Mouse (Mus musculus): Measurements from ENCODE around the gene Zfp950. TPM values are rescaled to one million over a fixed set of nuclear protein-coding genes. Genes with fewer than 3 reads are reported as not detected.
A peak's percentile ranks its signal among the peaks of the same experiment; 100 is the strongest.

Zfp950 gene
- polyA plus RNA-seq, 2 experiments = 46.4 to 56.3 TPM

DNA sequence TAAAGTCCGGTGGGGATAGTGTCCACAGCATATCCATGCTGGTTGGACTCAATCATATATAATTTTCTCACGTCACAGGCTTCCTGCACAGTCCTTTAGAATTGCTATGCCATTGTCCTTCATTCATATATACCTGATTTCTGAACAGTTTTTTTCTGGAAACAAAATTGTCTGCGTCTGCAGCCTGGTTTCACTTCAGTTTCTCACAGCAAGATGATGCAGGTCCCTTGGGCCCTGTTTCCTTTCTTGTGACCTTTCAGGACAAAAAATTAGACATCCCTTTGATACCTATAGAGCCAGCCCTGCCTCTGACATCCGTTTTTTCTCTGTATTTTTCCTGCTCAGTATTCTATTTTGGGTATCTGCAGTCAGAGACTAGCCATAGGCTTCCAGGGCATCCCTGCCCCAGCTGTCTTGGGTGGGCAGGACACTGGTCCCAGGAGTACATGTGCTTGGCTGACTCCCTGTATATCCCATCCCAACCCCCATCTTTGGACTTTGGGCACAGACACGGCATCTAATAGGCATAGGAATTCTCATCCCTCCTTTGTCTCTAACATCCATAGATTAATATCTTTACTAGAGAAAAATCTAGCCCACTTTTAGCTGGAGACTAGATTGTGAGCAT is 83.7 kb downstream of the Zfp950 start:
- Histone ChIP-seq H3K36me3 (ENCODE audit: control insufficient read depth, insufficient read depth, low read length) (no peaks in the 10 kb centered on the region), H3K4me3 (replicated peaks; ENCODE audit: low read length) (no peak overlapping the region), H3K9ac (ENCODE audit: low read depth, low read length, severe bottlenecking) (no peak overlapping the region), H3K9me3 (ENCODE audit: control insufficient read depth, low read length) (no peaks in the 10 kb centered on the region), H3K27ac (replicated peaks; ENCODE audit: low read depth, low read length) (no peak overlapping the region), H3K4me1 (ENCODE audit: control insufficient read depth, insufficient read depth, low read length) (no peaks in the 10 kb centered on the region), H3K4me2 (replicated peaks; ENCODE audit: low read depth, low read length, severe bottlenecking) (no peak overlapping the region), H3K27me3 (ENCODE audit: control insufficient read depth, insufficient read depth, low read length) (no peaks in the 10 kb centered on the region)
- no peak for ATAC-seq (ENCODE audit: low FRiP score, low read depth)
- WGBS = 69% methylated on average over 5 of the region's 5 CpGs
- DNase-seq (ENCODE audit: low spot score) = no peak
- no peak for TF ChIP-seq POLR2A (IDR thresholded peaks at IDR 0.05; ENCODE audit: borderline replicate concordance, extremely low read depth, insufficient read depth, insufficient read length)

DNA sequence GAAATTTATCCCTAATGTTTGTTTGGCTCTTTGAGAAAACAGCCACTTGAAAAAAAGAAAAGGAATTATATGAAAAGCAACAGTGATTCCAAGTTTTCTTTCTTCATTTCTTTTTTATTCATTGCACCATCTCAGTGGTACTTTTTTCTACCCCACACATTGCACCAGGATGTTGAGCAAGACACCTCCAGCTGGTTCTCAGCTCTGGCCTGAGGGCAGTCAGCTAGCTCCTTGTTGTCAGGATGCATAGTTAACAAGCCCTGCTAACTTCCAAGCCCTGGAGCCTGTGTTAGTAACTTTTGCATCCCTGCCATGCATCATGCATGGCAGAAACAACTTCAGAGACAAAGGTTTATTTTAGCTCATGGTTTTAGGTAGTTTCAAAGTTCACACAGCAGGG is 87.9 kb downstream of the Zfp950 start:
- Histone ChIP-seq H3K4me2 (replicated peaks; ENCODE audit: low read depth, low read length, severe bottlenecking) (no peak overlapping the region), H3K27me3 (ENCODE audit: control insufficient read depth, insufficient read depth, low read length) (no peaks in the 10 kb centered on the region), H3K4me1 (ENCODE audit: control insufficient read depth, insufficient read depth, low read length) (peaks cover 7% of the 10 kb centered on the region; the same call in 1 of the 2 replicates), H3K4me3 (replicated peaks; ENCODE audit: low read length) (no peak overlapping the region), H3K9me3 (ENCODE audit: control insufficient read depth, low read length) (no peaks in the 10 kb centered on the region), H3K27ac (replicated peaks; ENCODE audit: low read depth, low read length) (no peak overlapping the region), H3K9ac (ENCODE audit: low read depth, low read length, severe bottlenecking) (no peak overlapping the region), H3K36me3 (ENCODE audit: control insufficient read depth, insufficient read depth, low read length) (no peaks in the 10 kb centered on the region)
- ATAC-seq (ENCODE audit: low FRiP score, low read depth) (no peak), DNase-seq (ENCODE audit: low spot score) (no peak)
- no peak for TF ChIP-seq POLR2A (IDR thresholded peaks at IDR 0.05; ENCODE audit: borderline replicate concordance, extremely low read depth, insufficient read depth, insufficient read length)

DNA sequence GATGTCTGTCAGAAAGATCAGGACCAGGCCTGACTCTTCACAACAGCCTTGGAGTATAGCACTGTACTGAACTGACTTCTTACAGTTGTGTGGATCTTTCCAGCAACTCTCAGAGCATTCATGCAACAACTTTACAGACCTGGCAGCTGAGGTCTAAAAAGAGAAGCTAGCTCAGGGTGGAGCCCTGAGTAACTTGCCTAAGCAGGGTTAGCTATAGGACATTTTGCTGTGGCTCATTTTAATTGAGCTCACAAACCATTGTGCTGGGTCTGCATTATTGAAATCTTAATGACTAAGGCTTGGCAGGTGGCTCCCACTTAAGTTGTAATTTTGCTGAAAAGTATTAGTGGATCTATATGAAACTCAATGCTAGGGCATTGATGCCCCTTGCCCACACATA is 88.6 kb downstream of the Zfp950 start:
- H3K4me3 ChIP-seq (replicated peaks; ENCODE audit: low read length) = no peak overlapping the region
- peaks cover 7% of the 10 kb centered on the region; the same call in 1 of the 2 replicates for H3K4me1 ChIP-seq (ENCODE audit: control insufficient read depth, insufficient read depth, low read length)
- ATAC-seq (ENCODE audit: low FRiP score, low read depth) (no peak), DNase-seq (ENCODE audit: low spot score) (no peak)
- H3K27me3 ChIP-seq (ENCODE audit: control insufficient read depth, insufficient read depth, low read length) = no peaks in the 10 kb centered on the region
- no peak overlapping the region for H3K27ac ChIP-seq (replicated peaks; ENCODE audit: low read depth, low read length)
- H3K9me3 ChIP-seq (ENCODE audit: control insufficient read depth, low read length) = no peaks in the 10 kb centered on the region
- TF ChIP-seq POLR2A (IDR thresholded peaks at IDR 0.05; ENCODE audit: borderline replicate concordance, extremely low read depth, insufficient read depth, insufficient read length) = no peak
- H3K4me2 ChIP-seq (replicated peaks; ENCODE audit: low read depth, low read length, severe bottlenecking) = no peak overlapping the region
- no peak overlapping the region for H3K9ac ChIP-seq (ENCODE audit: low read depth, low read length, severe bottlenecking)
- H3K36me3 ChIP-seq (ENCODE audit: control insufficient read depth, insufficient read depth, low read length) = no peaks in the 10 kb centered on the region

DNA sequence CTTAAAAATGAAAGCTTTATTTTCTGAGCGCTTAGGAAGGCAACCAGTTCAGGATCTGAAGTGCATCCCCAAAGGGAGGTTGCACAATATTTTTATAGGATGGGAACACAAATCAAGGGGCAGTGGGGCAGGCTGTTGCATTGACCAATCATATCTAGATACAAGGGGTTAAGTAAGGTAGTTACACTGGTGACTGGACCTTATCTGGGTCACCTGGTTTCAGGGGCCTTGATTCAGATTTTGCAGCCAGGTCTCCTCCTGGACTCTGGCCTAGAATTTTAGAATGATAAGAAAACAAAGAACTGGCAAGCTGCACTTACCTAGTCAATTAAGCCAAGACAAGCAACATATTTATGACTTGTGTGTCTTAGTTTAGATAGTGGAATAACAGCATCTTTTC is 89.5 kb downstream of the Zfp950 start:
- no peaks in the 10 kb centered on the region for H3K27me3 ChIP-seq (ENCODE audit: control insufficient read depth, insufficient read depth, low read length)
- peaks cover 7% of the 10 kb centered on the region; the same call in 1 of the 2 replicates for H3K4me1 ChIP-seq (ENCODE audit: control insufficient read depth, insufficient read depth, low read length)
- ATAC-seq (ENCODE audit: low FRiP score, low read depth) (no peak), DNase-seq (ENCODE audit: low spot score) (no peak)
- no peaks in the 10 kb centered on the region for H3K9me3 ChIP-seq (ENCODE audit: control insufficient read depth, low read length)
- no peak for TF ChIP-seq POLR2A (IDR thresholded peaks at IDR 0.05; ENCODE audit: borderline replicate concordance, extremely low read depth, insufficient read depth, insufficient read length)
- no peak overlapping the region for H3K4me2 ChIP-seq (replicated peaks; ENCODE audit: low read depth, low read length, severe bottlenecking)
- no peak overlapping the region for H3K9ac ChIP-seq (ENCODE audit: low read depth, low read length, severe bottlenecking)
- H3K27ac ChIP-seq (replicated peaks; ENCODE audit: low read depth, low read length) = no peak overlapping the region
- WGBS = 97% methylated on average over 1 of the region's 1 CpGs
- H3K4me3 ChIP-seq (replicated peaks; ENCODE audit: low read length) = no peak overlapping the region
- H3K36me3 ChIP-seq (ENCODE audit: control insufficient read depth, insufficient read depth, low read length) = no peaks in the 10 kb centered on the region

DNA sequence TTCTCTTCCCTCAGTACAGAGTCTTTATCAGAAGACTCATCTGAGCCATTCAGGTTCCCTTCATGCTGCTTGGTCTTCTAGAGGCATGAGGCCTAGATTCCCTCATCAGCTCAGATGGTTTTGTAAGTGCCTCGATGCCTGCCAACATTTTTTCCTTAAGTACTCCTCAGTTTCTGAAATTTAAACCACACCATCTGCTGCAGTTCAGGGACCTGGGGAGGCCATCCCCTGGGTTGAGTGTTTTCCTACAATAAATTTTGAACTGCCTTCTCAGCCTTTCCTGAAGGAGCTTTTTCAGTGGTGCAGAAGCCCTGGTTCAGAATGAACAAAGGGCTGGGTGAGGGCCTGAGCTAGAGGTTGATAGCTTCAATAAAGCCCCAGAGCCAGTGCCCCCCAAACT is 91.2 kb downstream of the Zfp950 start:
- no peak overlapping the region for H3K4me2 ChIP-seq (replicated peaks; ENCODE audit: low read depth, low read length, severe bottlenecking)
- H3K27me3 ChIP-seq (ENCODE audit: control insufficient read depth, insufficient read depth, low read length) = no peaks in the 10 kb centered on the region
- H3K9me3 ChIP-seq (ENCODE audit: control insufficient read depth, low read length) = no peaks in the 10 kb centered on the region
- H3K36me3 ChIP-seq (ENCODE audit: control insufficient read depth, insufficient read depth, low read length) = no peaks in the 10 kb centered on the region
- ATAC-seq (ENCODE audit: low FRiP score, low read depth) (peak; percentile 71; the same call in 1 of the 2 replicates), DNase-seq (ENCODE audit: low spot score) (peak; percentile 53)
- no peak overlapping the region for H3K9ac ChIP-seq (ENCODE audit: low read depth, low read length, severe bottlenecking)
- peak overlapping the region; percentile 3; the same call in 1 of the 2 replicates for H3K27ac ChIP-seq (replicated peaks; ENCODE audit: low read depth, low read length)
- 39% methylated on average over 1 of the region's 1 CpGs for WGBS
- no peak overlapping the region for H3K4me3 ChIP-seq (replicated peaks; ENCODE audit: low read length)
- peaks cover 7% of the 10 kb centered on the region; the same call in 1 of the 2 replicates for H3K4me1 ChIP-seq (ENCODE audit: control insufficient read depth, insufficient read depth, low read length)
- TF ChIP-seq POLR2A (IDR thresholded peaks at IDR 0.05; ENCODE audit: borderline replicate concordance, extremely low read depth, insufficient read depth, insufficient read length) = no peak

Data from limb, embryonic 14.5 days (tissue).